In the genomic region with DNA sequence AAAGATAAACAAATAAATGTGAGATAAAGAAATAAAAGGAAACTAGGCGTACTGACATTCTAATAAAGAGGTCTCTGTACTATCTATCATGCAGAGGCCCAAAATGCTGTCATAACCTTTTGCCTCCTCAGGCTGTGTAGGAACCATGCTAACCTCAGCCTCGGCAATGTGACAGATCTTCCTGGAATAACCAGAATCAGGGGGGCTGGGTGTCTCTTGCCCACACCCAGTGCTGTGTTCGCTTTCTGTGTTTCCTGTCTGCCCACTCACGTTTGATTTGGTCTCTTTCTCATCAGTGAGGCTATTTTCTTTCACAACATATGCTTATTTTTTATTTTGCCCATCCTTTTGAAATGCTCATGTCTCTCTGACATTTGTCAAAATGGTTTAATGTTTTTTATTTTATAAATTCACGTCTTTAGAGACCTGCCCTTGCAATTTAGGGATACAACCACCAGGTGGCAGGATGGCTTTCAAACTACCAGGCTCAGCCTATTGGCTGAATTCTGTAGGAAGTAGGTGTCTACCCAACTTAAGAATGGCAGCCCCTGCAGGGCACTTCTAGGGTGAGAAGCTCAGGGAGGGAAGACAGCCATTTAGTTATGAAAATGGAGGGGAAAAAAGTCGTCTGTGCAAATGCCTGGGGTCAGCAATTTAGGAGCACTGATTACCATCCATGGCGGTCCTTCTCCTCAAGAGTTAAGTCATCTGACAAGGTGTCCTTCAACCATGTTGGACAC, we compare ENCODE assay signal across 8 mouse cellular contexts.
DNase-seq lines count a peak whose midpoint lies in the region; ATAC-seq lines count a peak whose summit lies in the region.

No protein-coding gene starts in this region.

- WGBS in forebrain, embryonic 15.5 days: 75% methylated on average over 7 of the region's 7 CpGs
- WGBS in forebrain, embryonic 10.5 days: 76% methylated on average over 7 of the region's 7 CpGs

- H3K36me3 ChIP-seq in forebrain, embryonic 15.5 days: no peaks in the 10 kb centered on the region
- no peaks in the 10 kb centered on the region for H3K36me3 ChIP-seq in forebrain, embryonic 10.5 days (replicated peaks)

- H3K4me1 ChIP-seq in forebrain, embryonic 15.5 days: 0 out of 2 replicates have a peak, but pooled peaks cover 3% of the 10 kb centered on the region
- H3K4me1 ChIP-seq in forebrain, embryonic 10.5 days: no peaks in the 10 kb centered on the region

- DNase-seq in forebrain, embryonic 10.5 days (ENCODE audit: extremely low spot score, low spot score): no peak
- peak; percentile 53 to 62 for DNase-seq in right cerebral cortex, adult 2 months (ENCODE audit: low spot score in 2 of 2)
- no peak for DNase-seq in right cerebral cortex, adult 18-20 months
- peak; percentile 50 to 74 for DNase-seq in cerebellum, postnatal 25 days
- DNase-seq in kidney, postnatal 10 days: peak; percentile 36
- DNase-seq in naive thymus-derived CD4-positive, alpha-beta T cell, adult 2 months (ENCODE audit: low read depth): peak; percentile 83
- DNase-seq in yolk sac, embryonic 10.5 days (ENCODE audit: low spot score): no peak

- no peak overlapping the region for H3K4me3 ChIP-seq in forebrain, embryonic 15.5 days
- H3K4me3 ChIP-seq in forebrain, embryonic 10.5 days: no peak overlapping the region

- H3K9me3 ChIP-seq in forebrain, embryonic 15.5 days: no peaks in the 10 kb centered on the region
- no peaks in the 10 kb centered on the region for H3K9me3 ChIP-seq in forebrain, embryonic 10.5 days

- 0 out of 2 replicates have a peak, but pooled peaks have one; percentile 23 for ATAC-seq in forebrain, embryonic 15.5 days (replicated peaks)

- no peak overlapping the region for H3K9ac ChIP-seq in forebrain, embryonic 15.5 days (replicated peaks)

- no peak overlapping the region for H3K4me2 ChIP-seq in forebrain, embryonic 15.5 days (replicated peaks)

- peak overlapping the region; percentile 72 for H3K27ac ChIP-seq in forebrain, embryonic 15.5 days (replicated peaks)
- no peak overlapping the region for H3K27ac ChIP-seq in forebrain, embryonic 10.5 days

- no peaks in the 10 kb centered on the region for H3K27me3 ChIP-seq in forebrain, embryonic 15.5 days
- H3K27me3 ChIP-seq in forebrain, embryonic 10.5 days (ENCODE audit: poor library complexity, severe bottlenecking): no peaks in the 10 kb centered on the region

Comparison
In these comparisons a context has a peak if more than half of its experiments do, and no peak if none do; other contexts are left out.
1. DNase-seq: peak in right cerebral cortex, adult 2 months (2 of 2), cerebellum, postnatal 25 days (2 of 2), kidney, postnatal 10 days (single experiment) and naive thymus-derived CD4-positive, alpha-beta T cell, adult 2 months (single experiment); none in forebrain, embryonic 10.5 days (single experiment), right cerebral cortex, adult 18-20 months (single experiment) and yolk sac, embryonic 10.5 days (single experiment).